Mouse (Mus musculus) thymus, adult 2 months (tissue): Measurements from ENCODE around the gene Rpl36.

Experiments used
- CTCF ChIP-seq: fragments of 200-500 bp; IDR thresholded peaks from 2 replicates; pipeline ENCODE4 v1.5.1; 2012; ENCODE audit warnings: mild to moderate bottlenecking, control low read depth, low read length, moderate library complexity, borderline replicate concordance; ENCODE audit not compliant: control insufficient read depth, poor library complexity, insufficient read depth; ENCODE audit errors: extremely low read depth
- POLR2A ChIP-seq: fragments of 200-500 bp; IDR thresholded peaks from 2 replicates; pipeline ENCODE4 v1.6.1; 2012; ENCODE audit warnings: mild to moderate bottlenecking, low read length, control low read depth, moderate library complexity; ENCODE audit not compliant: control insufficient read depth, poor library complexity, insufficient read depth; ENCODE audit errors: extremely low read depth

DNA sequence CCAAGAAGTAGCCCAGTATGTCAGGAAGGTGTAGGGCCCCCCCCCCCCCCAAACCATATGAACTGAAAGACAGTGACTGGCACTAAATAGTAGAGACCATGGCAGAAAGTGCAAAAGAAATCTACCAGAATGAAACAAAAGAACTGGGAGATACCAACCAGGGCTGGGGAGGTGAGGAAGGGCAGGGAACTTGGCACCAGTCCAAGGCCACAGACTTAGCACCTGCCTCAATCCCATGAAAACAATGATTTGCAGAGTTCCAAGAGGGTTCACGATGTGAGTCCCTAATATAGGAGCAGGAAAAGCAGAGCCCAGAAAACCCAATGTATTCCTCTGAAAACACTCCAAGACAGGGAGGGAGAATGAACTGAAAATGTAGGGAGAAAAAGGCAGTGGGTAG, 41.1 kb upstream of the Rpl36 start:
- TF ChIP-seq CTCF = no peak
- no peak for TF ChIP-seq POLR2A
